Mouse (Mus musculus): ENCODE measurements around the gene Olfr441. TPM values are rescaled to one million over a fixed set of nuclear protein-coding genes. Genes with fewer than 3 reads are reported as not detected.

Gene Olfr441
- not detected for polyA plus RNA-seq (2012; fragmentation: generic; extraction: Trizol)

GRCm38 (mm10) chr6:43106069-43106468 lies at the start of gene Olfr441:
Gene Olfr441 (plus strand): TSS chr6:43106369.

GRCm38 (mm10) chr6:43146267-43146666 lies 40.1 kb downstream of the Olfr441 start, which contains the start of gene Olfr237-ps1:
Gene Olfr237-ps1 (plus strand): TSS chr6:43146567.

GRCm38 (mm10) chr6:43162982-43163381 lies 56.8 kb downstream of the Olfr441 start, which contains the start of gene Olfr437:
Gene Olfr437 (plus strand): TSS chr6:43163282.

Other genes starting within 250 kb of the Olfr441 start
- not detected for gene Olfr448, start 215.9 kb upstream of the Olfr441 start, polyA plus RNA-seq (2012; fragmentation: generic; extraction: Trizol)
- gene Olfr447, start 197.5 kb upstream of the Olfr441 start, polyA plus RNA-seq (2012; fragmentation: generic; extraction: Trizol): not detected
- not detected for gene Olfr446, start 185.0 kb upstream of the Olfr441 start, polyA plus RNA-seq (2012; fragmentation: generic; extraction: Trizol)
- gene Olfr444, start 157.3 kb upstream of the Olfr441 start, polyA plus RNA-seq (2012; fragmentation: generic; extraction: Trizol): not detected
- not detected for gene Olfr237-ps1, start 40.2 kb downstream of the Olfr441 start, polyA plus RNA-seq (2012; fragmentation: generic; extraction: Trizol)
- gene Olfr437, start 56.9 kb downstream of the Olfr441 start, polyA plus RNA-seq (2012; fragmentation: generic; extraction: Trizol): not detected
- gene Olfr13, start 65.8 kb downstream of the Olfr441 start, polyA plus RNA-seq (2012; fragmentation: generic; extraction: Trizol): not detected
- gene Olfr435, start 90.8 kb downstream of the Olfr441 start, polyA plus RNA-seq (2012; fragmentation: generic; extraction: Trizol): not detected
- gene Olfr434, start 106.7 kb downstream of the Olfr441 start, polyA plus RNA-seq (2012; fragmentation: generic; extraction: Trizol): not detected
- gene Olfr47, start 125.2 kb downstream of the Olfr441 start, polyA plus RNA-seq (2012; fragmentation: generic; extraction: Trizol): not detected
- gene Arhgef5, start 159.2 kb downstream of the Olfr441 start, polyA plus RNA-seq (2012; fragmentation: generic; extraction: Trizol): under 1 TPM; 0.11 to 0.48 TPM
- not detected for gene Nobox, start 203.2 kb downstream of the Olfr441 start, polyA plus RNA-seq (2012; fragmentation: generic; extraction: Trizol)

Data from C3H10T1/2 (cell line).